Mouse (Mus musculus): ENCODE data around the gene Cd81.
A peak's percentile ranks its signal among the peaks of the same experiment; 100 is the strongest.

Gene Cd81

DNA sequence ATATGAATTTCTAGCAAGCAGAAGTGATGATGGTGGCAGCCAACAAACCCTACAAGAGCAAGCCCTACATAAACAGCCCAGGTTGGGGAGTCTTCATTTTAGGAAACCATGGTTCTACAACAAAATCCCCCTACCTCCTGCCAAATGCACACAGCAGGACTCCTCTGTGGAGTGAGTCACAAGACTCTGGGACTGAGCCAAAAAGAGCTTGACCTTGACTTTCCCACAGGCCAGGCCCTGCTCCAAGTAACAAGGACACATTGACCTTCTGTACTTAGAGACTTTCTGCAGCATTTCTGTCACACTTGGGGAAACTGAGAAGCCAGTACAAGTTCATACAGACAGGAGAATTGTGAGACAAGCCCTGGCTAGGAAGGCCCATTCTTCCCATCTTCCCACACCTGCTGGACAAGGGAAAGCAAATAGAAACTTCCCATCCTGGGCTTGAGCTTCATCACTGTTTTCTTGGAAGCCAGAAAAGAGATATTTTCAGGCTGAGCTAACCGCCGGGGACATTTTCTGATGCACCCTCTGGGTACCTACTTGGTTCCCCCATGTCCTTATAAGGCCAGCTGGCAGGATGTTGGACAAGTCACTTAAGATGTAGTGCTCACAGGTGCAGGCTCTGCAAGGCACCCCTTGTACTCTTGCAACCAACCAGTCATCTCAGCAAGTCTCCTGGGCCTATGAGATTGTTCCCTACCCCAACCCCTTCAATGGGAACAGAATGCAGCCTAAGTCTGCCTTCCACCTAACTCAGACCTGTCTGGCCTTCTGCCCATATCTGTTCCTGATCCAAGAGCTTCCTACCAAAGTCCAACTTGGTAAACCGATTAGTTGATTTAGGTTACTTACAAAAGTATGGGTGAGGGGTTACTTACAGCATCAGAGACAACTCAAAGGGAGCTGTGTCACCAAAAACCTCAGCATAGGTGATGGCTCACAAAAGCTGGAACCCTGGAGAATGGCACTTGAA lies 2.4 kb upstream of the Cd81 start:
- DNase-seq (ENCODE audit: low spot score in 2 of 2) = no peak

DNA sequence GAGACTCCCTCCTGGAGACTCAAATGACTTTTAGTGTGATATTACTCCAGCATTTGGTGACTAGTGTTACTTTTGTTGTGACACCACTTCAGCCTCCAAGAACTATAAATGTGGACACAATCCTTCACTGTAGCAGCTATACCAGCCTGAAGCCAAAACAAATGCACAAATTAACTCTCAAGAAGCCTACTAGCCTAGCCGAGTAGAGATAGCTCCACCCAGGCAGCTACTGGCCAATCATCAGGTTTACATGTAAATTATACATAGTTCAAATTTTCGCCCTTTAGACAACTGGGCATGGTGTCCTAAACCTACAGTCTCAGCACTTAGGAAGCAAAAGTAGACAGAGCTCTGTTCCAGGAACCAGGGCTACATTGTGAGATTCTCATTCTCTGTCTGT lies 1.2 kb upstream of the Cd81 start:
- no peak for DNase-seq (ENCODE audit: low spot score in 2 of 2)

- peak; percentile 41 to 57 for DNase-seq (ENCODE audit: low spot score in 2 of 2)
Observed at GRCm38 (mm10) chr7:143053008-143053899, 715 bp downstream of the Cd81 start.

DNA sequence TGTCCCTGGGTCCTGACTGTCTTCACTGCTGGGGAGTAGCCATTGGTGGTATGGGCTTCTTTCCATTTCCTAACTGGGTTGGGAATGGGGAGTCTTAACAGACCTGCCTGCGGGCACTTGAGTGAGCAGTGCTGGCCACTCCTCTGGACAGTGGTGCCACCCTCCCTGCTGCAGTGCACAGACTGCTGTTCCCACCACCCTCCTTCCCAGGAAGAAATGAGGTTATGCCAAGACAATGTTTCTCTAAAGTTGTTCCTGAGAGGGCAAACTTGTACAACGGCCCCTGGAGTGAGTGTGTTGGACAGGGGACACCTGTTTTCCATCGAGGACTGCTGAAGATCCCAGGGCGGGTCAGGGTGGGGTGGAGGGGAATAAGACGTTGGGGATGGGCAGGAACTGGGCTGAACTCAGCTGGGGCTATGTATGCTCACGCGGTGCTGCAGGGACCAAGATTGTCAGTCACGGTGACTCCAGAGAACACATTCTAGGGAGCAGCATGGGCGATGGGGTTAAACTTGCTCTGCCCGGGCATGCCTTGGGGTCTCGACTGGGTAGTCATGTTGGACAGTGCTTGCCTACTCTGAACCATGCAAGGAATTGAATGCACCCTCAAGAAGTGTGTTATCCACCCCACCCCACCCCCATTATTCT lies 1.5 kb downstream of the Cd81 start:
- DNase-seq (ENCODE audit: low spot score in 2 of 2) = no peak

DNA sequence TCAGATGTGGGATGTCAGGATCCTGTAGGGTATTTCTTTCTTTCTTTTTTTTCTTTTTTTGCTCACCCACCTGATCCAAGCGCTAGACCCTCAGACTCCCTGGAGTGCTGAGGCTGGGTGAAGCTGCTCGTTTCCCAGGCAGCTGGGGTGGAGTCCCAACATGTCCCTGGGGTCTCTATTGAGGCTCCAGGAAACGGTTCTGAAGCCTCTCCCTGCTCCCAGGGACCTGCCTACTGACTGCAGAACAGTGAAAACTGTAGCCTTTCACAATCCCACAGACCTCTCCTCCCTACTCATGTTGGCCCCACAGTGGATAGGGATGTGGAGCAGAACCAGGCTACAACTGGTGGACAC lies 2.0 kb downstream of the Cd81 start:
- DNase-seq (ENCODE audit: low spot score in 2 of 2) = no peak

DNA sequence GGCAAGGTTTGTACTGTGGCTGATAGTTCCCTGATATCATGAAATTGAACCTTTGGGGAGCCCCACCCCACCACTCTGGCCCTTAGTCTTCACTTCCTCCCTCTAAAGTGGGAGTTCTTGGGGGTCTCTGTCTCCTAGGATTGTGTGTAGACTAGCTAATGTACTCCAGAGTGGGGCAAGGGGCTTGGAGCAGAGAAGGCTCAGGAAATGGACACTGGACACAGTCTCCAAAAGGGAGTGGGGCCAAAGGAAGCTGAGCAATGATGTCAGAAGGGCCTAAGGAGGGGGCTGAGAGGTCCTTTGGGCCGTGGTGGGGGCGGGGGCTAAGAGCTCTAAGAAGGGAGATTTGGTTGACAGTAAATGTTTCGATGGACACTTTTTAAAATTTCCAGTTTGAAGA lies 2.5 kb downstream of the Cd81 start:
- no peak for DNase-seq (ENCODE audit: low spot score in 2 of 2)

DNA sequence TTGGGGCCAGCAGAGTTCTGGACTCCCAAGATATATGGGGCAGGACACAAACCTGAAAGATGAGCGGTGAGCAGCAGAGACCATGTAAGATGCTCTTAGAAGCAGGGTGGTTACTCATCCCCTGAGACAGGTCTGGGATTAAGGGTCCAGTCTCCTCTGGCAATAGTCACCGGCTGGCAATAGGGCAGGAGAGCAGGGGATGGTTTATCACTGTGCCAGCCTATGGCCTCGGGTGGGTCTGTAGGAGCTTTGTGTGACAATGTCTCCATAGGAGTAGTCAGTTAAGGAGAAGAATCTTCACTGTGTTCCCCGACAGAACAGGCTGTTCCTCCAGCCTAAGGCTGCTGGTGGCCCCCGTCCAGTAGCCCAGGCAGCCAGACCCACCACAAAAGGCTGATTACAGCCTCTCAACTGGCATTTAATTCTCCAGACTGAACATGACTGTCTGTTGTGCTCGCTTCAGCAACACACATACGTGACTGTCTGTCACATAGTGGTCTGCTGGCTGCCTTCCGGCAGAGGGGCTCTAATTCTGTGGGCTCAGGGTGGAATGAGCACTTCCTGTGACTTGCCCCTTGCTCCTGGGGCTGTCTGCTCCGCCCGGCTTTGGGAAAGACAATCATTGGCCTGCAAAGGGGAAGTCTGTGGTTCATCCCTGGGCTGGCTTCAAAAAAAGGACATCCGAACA lies 3.1 kb downstream of the Cd81 start:
- no peak for DNase-seq (ENCODE audit: low spot score in 2 of 2)

- DNase-seq (ENCODE audit: low spot score in 2 of 2) = no peak
Observed at GRCm38 (mm10) chr7:143057023-143057422, 4.5 kb downstream of the Cd81 start.

DNA sequence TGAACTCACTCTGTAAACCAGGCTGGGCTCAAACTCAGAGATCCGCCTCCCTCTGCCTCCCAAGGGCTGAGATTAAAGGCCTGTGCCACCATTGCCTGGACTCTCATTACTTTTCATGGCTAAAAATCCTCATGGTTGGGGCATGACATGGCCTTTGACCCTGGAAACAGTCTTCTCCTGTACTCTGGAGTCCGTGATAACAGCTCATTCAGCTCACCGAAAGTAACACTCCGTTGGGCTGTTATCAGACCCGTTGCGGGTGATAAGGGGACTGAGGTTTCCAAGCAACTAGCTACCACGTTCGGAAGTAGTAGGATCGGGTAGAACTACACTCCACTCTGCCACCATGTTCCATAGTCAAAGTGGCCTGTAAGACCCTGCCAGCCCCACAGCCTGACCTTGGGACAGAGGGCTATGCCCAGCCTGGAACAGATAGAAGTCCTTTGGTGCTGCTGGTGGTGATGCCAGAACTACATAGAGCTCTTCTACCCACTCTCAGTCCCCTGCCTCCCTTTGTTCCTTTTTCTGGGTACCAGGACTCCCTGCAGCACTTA lies 5.2 kb downstream of the Cd81 start:
- no peak for DNase-seq (ENCODE audit: low spot score in 2 of 2)

GRCm38 (mm10) chr7:143058221-143058697 lies 5.7 kb downstream of the Cd81 start:
- no peak for DNase-seq (ENCODE audit: low spot score in 2 of 2)

GRCm38 (mm10) chr7:143059202-143059870 lies 6.8 kb downstream of the Cd81 start:
- DNase-seq (ENCODE audit: low spot score in 2 of 2) = no peak

DNA sequence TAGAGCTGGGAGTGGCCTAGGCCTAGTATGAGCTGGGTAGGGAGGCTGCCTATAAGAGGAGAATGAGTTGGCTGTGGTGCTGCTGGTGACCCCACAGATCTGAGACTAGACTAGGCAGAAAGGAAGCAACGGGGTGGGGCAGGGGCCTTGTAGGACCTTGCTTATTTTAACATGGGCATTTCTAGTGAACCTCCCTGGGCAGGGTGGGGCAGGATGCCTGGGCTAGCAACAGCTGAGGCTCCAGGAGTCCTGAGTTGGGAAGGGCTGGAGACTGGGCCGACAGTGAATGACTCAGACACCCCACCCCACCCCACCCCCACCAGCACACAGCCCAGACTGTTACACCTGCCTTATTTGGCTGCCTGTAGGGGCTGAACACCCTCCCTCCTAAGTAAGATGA lies 10.2 kb downstream of the Cd81 start:
- DNase-seq (ENCODE audit: low spot score in 2 of 2) = no peak

GRCm38 (mm10) chr7:143064226-143064625 lies 11.7 kb downstream of the Cd81 start:
- no peak for DNase-seq (ENCODE audit: low spot score in 2 of 2)

DNA sequence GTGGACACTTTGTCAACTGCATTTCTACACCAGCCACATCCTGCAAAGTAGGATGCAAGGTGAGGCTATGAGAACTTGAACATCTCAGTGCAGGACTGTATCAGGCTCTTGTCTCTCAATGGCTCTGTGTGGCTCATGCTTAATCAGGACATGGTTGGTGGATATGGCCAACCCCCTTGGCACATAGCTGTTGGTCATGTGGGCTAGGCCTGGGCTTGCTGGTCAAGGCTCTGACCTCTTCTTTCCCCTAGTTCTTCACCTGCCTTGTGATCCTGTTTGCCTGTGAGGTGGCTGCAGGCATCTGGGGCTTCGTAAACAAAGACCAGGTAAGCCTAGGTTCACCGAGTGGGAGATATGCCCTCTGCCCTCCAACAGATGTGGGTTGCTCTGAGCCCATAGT lies 13.2 kb downstream of the Cd81 start:
- no peak for DNase-seq (ENCODE audit: low spot score in 2 of 2)

GRCm38 (mm10) chr7:143067469-143067868 lies 14.9 kb downstream of the Cd81 start:
- no peak for DNase-seq (ENCODE audit: low spot score in 2 of 2)

DNA sequence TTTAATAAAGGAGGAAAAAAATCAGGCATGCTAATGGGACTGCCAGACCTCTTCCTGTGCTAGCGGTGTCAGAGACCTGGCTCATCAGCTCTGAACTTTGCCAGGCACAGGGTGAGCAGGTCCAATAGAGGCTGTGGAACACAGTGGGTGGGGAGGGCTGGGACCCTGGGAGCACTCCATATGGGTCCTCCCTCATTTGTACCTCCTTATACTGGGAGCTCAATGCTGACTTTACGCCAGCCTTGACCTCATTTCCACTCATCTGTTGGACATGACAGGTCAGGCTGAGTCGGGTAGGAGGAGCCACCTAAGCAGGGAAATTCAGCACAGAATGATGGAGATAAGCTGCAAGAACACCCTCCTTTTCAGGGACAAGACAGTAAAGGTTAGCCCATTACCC lies 15.4 kb downstream of the Cd81 start:
- DNase-seq (ENCODE audit: low spot score in 2 of 2) = no peak

- peak in 1 of 2 experiments; percentile 34 for DNase-seq (ENCODE audit: low spot score in 2 of 2)
Observed at GRCm38 (mm10) chr7:143068316-143068881, 15.9 kb downstream of the Cd81 start.

GRCm38 (mm10) chr7:143068882-143069591 lies 16.5 kb downstream of the Cd81 start, which contains the start of gene Tssc4:
Gene Tssc4, plus strand, starts transcription at chr7:143069249.
- DNase-seq (ENCODE audit: low spot score in 2 of 2) = peak; percentile 86 to 97

DNA sequence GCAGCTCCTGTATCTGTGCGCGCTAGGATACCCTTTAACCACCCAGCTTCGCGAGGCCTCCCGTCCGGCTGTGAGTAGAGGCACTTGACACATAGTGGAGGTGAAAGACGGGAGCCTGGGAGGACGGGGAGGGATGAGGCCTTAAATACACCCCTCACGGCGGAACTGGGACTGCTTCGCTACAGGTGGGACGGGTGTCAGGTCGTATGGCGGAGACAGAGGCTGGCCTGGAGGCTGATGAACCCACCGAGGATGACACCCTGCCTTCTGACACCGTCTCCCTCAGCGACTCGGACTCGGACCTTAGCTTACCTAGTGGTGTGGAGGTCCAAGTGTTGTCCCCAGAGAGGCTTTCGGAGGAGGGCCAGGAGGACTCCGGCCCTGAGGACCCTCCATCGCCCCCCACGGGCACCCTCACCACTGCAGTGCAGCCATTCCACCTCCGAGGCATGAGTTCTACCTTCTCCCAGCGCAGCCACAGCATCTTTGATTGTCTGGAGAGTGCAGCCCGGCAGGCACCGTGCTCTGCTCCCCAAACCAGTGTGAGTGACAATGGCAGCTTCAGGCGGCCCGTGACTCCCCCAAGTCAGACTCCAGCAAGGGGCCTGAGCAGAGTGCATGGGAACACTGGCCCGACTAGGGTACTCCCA lies 17.3 kb downstream of the Cd81 start:
- no peak for DNase-seq (ENCODE audit: low spot score in 2 of 2)
